Mouse (Mus musculus) R1 (cell line): Measurements from ENCODE around the gene Ublcp1.
"Not testable (repeated sequence)": the region's sequence is repeated elsewhere in the genome, so short reads cannot be mapped to it uniquely, and the experiment has no call there.

Experiments
- DNase-seq: peaks from one replicate; pipeline ENCODE4 v3.0.0-alpha.2; 2018; ENCODE audit warnings: low read depth, low spot score

Ublcp1 gene

GRCm38 (mm10) chr11:44494643-44495323 is 24.5 kb upstream of the Ublcp1 start:
- DNase-seq, result no peak

GRCm38 (mm10) chr11:44489117-44489516 is 18.8 kb upstream of the Ublcp1 start:
- DNase-seq, result peak; percentile 13

GRCm38 (mm10) chr11:44485089-44485736 is 14.9 kb upstream of the Ublcp1 start:
- no peak for DNase-seq

- DNase-seq, result no peak
Measured at GRCm38 (mm10) chr11:44480246-44480645, 9.9 kb upstream of the Ublcp1 start.

DNA sequence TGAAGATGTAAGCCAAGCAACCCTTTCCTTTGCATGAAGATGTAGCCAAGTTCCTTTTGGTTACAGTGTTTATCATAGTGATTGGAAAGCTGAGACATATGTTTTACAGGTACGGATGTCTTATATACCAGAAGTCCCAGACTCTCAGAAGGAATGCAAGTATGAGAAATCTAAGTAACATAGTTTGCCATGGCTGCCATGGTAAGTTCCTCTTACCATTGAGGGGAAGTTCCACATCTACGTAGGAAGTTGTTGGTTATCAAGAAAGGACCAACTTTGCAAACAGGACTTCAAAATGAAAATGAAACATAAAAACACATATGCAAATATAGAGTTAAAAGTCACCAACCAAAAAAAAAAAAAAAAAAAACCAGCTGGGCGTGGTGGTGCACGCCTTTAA is 8.1 kb upstream of the Ublcp1 start:
- DNase-seq, result no peak

DNA sequence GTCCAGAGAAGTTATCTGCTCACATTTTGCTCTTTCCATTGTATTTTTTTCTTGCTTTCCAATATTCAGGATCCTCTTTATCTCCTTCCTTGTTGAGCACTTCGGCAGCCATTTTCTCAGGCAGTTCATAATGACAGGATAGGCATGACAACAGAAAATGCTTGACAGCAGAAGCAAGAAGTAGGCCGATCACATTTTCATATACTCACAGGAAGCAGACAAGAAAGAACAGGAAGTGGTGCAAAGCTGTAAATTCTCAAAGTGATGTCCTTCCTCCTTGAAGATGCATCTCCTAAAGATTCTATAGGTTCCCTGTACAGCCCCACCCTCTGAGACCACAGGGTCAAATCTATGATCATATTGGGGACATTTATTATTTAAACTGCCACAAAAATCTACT is 6.1 kb upstream of the Ublcp1 start:
- no peak for DNase-seq

DNA sequence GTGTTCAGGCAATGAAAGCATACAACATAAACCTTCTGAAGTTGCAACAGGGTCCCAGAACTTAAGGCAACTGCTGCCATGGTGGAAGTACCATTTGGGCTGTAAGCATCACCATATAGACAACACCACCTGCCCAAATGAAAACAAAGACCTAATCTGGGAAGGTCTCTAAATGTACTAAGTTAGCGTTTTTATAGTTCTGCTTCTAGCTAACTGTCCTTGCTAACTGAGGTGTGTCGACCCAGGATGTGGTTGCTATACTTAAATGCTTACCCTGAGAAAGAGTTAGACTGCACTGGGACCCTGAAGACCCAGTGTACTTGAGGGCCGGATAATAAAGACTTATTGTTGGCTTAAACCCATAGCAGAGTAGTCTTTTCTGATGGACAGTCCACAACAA is 5.2 kb upstream of the Ublcp1 start:
- DNase-seq, result no peak

DNA sequence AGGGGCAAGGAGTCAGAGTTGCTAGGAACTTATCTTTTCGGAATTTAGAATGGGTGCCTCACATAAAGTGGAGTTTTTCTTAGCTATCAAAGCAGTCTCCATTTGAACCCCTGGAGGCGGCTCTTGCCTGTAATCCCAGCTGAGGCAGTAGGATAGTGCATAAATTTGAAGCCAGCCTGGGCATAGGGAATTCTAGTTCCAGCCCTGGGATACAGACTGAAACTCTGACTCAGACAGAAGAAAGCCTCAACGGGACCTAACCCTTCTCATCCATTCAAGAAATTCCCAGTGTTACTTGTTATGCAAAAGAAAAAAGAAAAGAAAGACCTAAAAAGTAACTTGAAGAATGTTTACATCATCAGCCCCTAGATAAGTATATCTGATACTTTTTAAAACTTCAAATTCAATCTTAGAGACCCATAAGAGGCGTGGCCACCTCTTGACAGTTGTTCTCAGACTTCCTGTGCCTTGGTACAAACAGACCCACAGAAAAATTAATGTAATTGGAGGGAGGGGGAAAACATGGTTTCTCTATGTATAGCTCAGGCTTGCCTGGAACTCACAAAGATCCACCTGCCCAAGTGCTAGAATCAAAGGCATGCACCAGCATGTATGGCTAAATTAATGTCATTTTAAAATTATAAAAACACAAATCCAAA is 1.2 kb upstream of the Ublcp1 start:
- no peak for DNase-seq

DNA sequence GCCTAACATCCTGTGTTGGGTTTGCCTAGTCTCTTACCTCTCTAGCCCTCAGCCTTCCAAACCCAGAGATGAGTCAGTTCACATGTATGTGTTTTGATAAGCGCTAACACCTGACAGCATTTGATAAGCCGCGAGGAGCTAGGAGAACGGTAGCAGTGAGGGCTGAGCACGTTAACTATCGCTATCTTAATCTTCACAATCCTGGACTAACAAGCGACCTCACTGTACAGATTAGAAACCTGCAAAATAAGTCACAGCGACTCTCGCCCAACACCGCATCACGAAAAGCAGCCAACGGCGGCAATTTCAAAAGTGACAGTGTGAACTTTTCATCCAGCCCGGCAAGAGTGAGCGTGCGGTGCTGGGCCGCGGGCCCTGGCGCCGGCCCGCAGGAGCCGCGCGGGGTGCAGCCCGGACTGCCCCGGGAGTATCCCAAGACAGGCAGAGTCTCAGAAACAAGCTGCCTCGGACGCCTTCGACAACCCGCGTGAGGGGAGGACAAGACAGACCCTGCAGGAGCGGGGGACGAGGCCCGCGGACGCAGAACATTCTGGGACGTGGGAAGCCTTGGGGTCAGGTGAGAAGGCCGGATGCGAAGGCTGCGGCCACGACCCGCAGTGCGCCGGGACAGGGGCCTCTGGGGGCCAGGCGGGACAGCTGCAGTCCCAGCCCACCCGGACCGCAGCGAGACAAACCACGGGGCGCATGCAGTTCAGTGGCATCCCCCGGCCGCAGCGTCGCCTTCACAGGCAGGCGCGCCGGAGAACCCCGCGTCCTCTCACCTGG is 459 bp downstream of the Ublcp1 start:
- no peak for DNase-seq

DNA sequence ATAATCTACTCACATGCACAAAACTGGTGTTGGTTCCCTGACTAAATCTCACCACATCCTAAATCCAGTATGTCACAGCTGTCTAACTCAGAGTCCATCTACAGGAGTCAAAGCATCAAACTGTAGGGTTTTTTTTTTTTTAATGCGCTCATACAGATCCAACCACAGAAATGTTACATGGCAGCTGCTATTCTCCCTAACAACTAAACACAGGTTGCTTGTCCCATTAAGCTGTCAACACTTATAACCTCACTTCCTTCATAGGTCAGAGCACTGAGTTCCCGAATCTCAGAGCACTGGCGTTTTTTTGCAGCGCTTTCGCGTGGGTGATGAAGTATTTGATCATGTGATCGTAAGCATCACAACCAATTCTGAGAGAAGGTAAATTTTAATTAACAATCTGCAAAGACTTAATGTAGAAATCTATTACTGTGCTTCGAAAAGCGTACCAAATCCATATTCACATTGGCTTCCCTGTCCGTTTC is 1.9 kb downstream of the Ublcp1 start:
- no peak for DNase-seq

DNA sequence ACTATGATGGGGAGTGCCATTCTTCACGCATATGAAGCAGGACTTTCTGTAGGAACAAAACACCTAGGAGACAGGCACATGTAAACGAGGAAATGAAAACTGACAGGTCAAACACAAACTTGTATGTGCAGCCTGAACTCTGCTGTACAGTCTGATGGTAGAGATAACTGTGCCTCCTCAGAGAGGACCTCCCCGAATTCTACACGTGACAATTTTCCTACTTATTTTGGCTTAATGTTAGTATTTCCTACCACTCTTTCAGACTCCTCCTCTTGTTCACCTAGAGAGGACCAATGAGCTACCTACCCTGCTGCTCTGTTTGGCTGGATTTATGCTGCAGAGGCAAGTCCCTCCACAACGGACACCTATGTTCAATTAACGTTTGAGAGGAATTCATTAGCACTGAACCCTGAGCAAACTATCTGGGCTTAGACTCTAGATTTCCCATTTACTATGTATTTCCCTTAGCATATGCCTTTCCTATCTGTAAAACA is 3.3 kb downstream of the Ublcp1 start:
- DNase-seq, result no peak

DNA sequence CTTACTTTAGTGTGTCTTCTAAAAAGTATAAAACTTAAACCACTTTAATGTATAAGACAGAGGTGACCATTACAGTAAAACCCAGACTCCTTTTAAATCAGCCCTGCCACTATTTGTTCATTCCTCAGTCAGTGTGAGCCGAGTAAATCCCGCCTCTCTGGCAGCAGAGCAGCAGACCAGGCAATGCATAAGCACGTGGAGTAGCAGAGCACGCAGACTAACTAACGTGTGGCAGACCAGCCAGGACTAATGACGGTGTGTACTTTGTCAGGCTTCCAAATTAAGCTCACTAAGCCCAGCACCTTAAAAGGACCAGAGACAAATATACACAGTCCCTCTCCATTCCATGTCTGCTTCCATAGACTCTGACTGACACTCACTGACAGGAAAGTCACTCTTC is 8.8 kb downstream of the Ublcp1 start:
- no peak for DNase-seq

DNA sequence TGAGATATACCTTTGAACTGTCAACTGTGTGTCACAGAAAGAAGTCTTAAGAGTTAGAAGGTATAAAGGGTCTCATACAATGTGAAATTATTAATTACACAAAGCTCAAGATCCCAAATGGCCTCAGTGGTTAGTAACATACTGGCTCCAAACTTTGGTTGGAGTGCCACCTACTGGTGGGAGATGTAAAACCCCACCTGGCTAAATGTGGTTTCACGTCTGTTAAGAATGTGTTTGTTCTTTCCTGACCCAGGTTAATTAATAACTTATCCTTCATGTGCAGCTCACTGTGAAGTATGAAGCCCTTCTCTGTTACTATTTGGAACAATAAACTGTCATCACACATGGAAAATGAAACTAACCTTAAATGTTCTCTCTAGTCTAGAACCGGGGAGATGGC is 16.9 kb downstream of the Ublcp1 start:
- peak; percentile 39 for DNase-seq

DNA sequence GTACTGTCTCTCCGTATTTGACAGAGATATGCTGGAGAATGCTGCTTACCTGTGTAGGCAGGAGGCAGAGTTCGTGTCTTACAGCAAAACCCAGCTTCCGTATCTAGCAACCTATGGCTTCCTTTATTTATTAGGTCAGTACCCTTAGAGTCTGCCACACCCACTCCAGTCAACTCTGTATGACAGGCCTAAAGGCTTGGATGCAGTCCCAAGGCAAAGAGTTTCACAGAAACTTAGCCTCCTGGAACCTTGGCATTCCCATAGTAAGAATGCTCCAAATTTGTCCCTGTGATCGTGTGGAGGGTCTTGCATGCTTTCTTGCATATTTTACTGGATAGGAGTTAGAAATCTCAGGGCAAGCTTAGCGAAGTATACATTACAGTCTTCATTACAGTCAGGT is 18.3 kb downstream of the Ublcp1 start:
- not testable (repeated sequence) for DNase-seq

GRCm38 (mm10) chr11:44451046-44451445 is 19.3 kb downstream of the Ublcp1 start:
- DNase-seq, result no peak

- DNase-seq, result no peak
Measured at GRCm38 (mm10) chr11:44437786-44438185, 32.5 kb downstream of the Ublcp1 start.

DNA sequence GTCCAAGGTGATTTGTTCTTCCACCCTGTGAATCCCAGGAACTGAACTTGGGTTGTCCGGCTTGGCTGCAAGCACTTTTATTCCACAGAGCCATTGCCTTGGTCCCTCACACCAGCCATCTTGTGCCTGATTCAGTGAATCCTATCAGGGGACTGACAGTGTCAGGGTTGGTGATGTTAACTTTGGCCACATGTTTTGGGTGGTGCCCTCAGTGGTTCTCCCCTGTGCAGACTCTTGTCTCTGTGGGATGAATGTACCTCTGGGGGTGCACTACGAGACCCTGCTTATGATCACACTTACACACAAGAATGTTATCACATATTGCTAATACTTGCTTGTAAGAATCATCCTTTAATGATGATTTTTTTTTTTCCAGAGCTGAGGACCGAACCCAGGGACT is 40.3 kb downstream of the Ublcp1 start:
- DNase-seq, result no peak

- DNase-seq, result no peak
Measured at GRCm38 (mm10) chr11:44427951-44428350, 42.3 kb downstream of the Ublcp1 start.

GRCm38 (mm10) chr11:44425626-44426025 is 44.7 kb downstream of the Ublcp1 start:
- no peak for DNase-seq

GRCm38 (mm10) chr11:44425006-44425405 is 45.3 kb downstream of the Ublcp1 start:
- DNase-seq, result no peak

GRCm38 (mm10) chr11:44423955-44424354 is 46.3 kb downstream of the Ublcp1 start:
- no peak for DNase-seq

DNA sequence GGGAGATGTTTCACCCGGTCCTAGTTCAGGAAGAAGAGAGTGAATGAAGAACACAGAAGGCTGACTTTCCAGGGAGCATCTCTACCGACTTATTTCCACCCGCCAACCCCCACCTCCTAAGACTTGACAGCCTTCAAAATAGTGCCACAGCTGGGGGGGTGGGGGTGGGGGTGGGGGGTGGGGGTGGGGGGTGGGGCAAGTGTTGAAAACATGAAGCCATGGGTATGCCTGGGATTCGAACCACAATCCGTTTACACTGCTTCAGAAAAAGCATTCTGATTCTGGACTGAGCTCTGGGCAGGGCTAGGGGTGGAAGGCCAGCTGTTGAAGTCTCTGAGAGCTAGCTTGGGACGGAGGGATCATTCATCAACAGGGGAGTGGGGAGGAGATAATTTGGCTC is 47.0 kb downstream of the Ublcp1 start:
- no peak for DNase-seq
